Mouse (Mus musculus) kidney, postnatal 0 days (tissue): Measurements from ENCODE around the gene Eif4a1. TPM values are rescaled to one million over a fixed set of nuclear protein-coding genes. Genes with fewer than 3 reads are reported as not detected.

Experiments used
- ATAC-seq: fragments of 200-750 bp; cut with Nextera tagmentation; replicated peaks from 2 replicates; pipeline ENCODE4 v1.8.0; 2017; ENCODE audit warnings: low read depth, moderate number of reproducible peaks, moderate TSS enrichment, moderate library complexity; ENCODE audit not compliant: low FRiP score
- DNase-seq: peaks from one replicate; pipeline ENCODE4 v3.0.0-alpha.2; 2016; ENCODE audit warnings: low spot score
- H3K27ac ChIP-seq: fragments of 300-500 bp; sonication (generic); 2 replicates; pipeline ENCODE4 v1.5.1; 2014; ENCODE audit warnings: mild to moderate bottlenecking
- H3K27me3 ChIP-seq: fragments of 300-500 bp; sonication (generic); 2 replicates; pipeline ENCODE4 v1.6.1; 2014; ENCODE audit warnings: low read length, mixed read lengths; ENCODE audit not compliant: insufficient read depth
- H3K36me3 ChIP-seq: fragments of 300-500 bp; sonication (generic); 2 replicates; pipeline ENCODE4 v1.6.1; 2014; ENCODE audit warnings: low read length, mixed read lengths; ENCODE audit not compliant: insufficient read depth
- H3K4me1 ChIP-seq: fragments of 300-500 bp; sonication (generic); replicated peaks from 2 replicates; pipeline ENCODE4 v1.6.1; 2014; ENCODE audit warnings: antibody characterized with exemption, low read length, mixed read lengths; ENCODE audit not compliant: insufficient read depth
- H3K4me2 ChIP-seq: fragments of 300-500 bp; sonication (generic); 2 replicates; pipeline ENCODE4 v1.6.1; 2014; ENCODE audit warnings: mild to moderate bottlenecking, low read length, moderate library complexity, mixed read lengths
- H3K4me3 ChIP-seq: fragments of 300-500 bp; sonication (generic); replicated peaks from 2 replicates; pipeline ENCODE4 v1.5.1; 2014; ENCODE audit warnings: low read depth, low read length
- H3K9ac ChIP-seq: fragments of 300-500 bp; sonication (generic); 2 replicates; pipeline ENCODE4 v1.6.1; 2014; ENCODE audit warnings: low read depth, low read length
- H3K9me3 ChIP-seq: fragments of 300-500 bp; sonication (generic); replicated peaks from 2 replicates; pipeline ENCODE4 v1.6.1; 2016; ENCODE audit warnings: low read length, inconsistent platforms, mixed read lengths
- CTCF ChIP-seq: IDR thresholded peaks from 2 replicates; pipeline ENCODE4 v1.5.1; 2016; ENCODE audit warnings: antibody characterized with exemption, low read depth, mild to moderate bottlenecking, moderate library complexity
- WGBS: fragments of 180-500 bp; shearing (Covaris S2); extraction: QIAGEN DNeasy Blood & Tissue Kit; methylation state at CpG from one replicate; pipeline ENCODE4 v1.1.7; 2014; 5-methylcytosine and 5-hydroxymethylcytosine counted together
- polyA plus RNA-seq: library from polyadenylated mRNA; unstranded; fragments of >200 nt; fragmentation: Nextera tagmentation; extraction: Ambion mirVana; gene quantifications from 2 replicates; pipeline ENCODE4 v1.2.1, GENCODE M21; 2015

Eif4a1 gene
- polyA plus RNA-seq, 1 experiment from 2014 or later: 468 TPM

- peaks cover 9% of the 10 kb centered on the region; the same call in 1 of the 2 replicates for H3K4me1 ChIP-seq
- H3K27ac ChIP-seq: peak within 1 kb of the TSS; percentile 94
- no peaks in the 10 kb centered on the region for H3K27me3 ChIP-seq
- no peaks in the 10 kb centered on the region for H3K9me3 ChIP-seq
- ATAC-seq (peak; percentile 92), DNase-seq (peak; percentile 99)
- peak within 1 kb of the TSS; percentile 48 for H3K9ac ChIP-seq
- TF ChIP-seq CTCF: peak; percentile 54
- peak within 1 kb of the TSS; percentile 42 for H3K4me3 ChIP-seq
- peak within 1 kb of the TSS; percentile 54 for H3K4me2 ChIP-seq
- H3K36me3 ChIP-seq: peaks cover 38% of the 10 kb centered on the region
- WGBS: 1% methylated on average over 48 of the region's 48 CpGs
These were observed 9.8 kb downstream of the Eif4a1 start, which contains the start of gene Mpdu1 for GRCm38 (mm10) chr11:69662213-69662966. Gene Mpdu1, minus strand, starts transcription at chr11:69662642.

- Histone ChIP-seq H3K27ac (peak overlapping the region; percentile 94), H3K9me3 (no peaks in the 10 kb centered on the region), H3K4me3 (peak overlapping the region; percentile 42; the same call in 1 of the 2 replicates), H3K36me3 (peaks cover 40% of the 10 kb centered on the region), H3K4me2 (peak overlapping the region; percentile 54), H3K27me3 (no peaks in the 10 kb centered on the region), H3K4me1 (peaks cover 9% of the 10 kb centered on the region; the same call in 1 of the 2 replicates), H3K9ac (peak overlapping the region; percentile 48)
- 79% methylated on average over 3 of the region's 3 CpGs for WGBS
- no peak for TF ChIP-seq CTCF
- ATAC-seq (no peak), DNase-seq (no peak)
These were observed 10.9 kb downstream of the Eif4a1 start for GRCm38 (mm10) chr11:69661221-69661881.

- Histone ChIP-seq H3K27ac (no peak overlapping the region), H3K9ac (no peak overlapping the region), H3K36me3 (peaks cover 31% of the 10 kb centered on the region), H3K9me3 (no peaks in the 10 kb centered on the region), H3K4me2 (no peak overlapping the region), H3K4me3 (no peak overlapping the region), H3K27me3 (no peaks in the 10 kb centered on the region), H3K4me1 (peaks cover 3% of the 10 kb centered on the region; the same call in 1 of the 2 replicates)
- no peak for ATAC-seq
- 82% methylated on average over 15 of the region's 15 CpGs for WGBS
- DNase-seq: no peak
- TF ChIP-seq CTCF: no peak; the same call in 1 of the 2 replicates
These were observed 14.8 kb downstream of the Eif4a1 start for GRCm38 (mm10) chr11:69657462-69657881.

GRCm38 (mm10) chr11:69656617-69657461 is 15.4 kb downstream of the Eif4a1 start:
- peak overlapping the region; percentile 8; the same call in 1 of the 2 replicates for H3K27ac ChIP-seq
- H3K27me3 ChIP-seq: no peaks in the 10 kb centered on the region
- H3K4me1 ChIP-seq: peaks cover 3% of the 10 kb centered on the region; the same call in 1 of the 2 replicates
- H3K9me3 ChIP-seq: no peaks in the 10 kb centered on the region
- 79% methylated on average over 10 of the region's 10 CpGs for WGBS
- H3K9ac ChIP-seq: no peak overlapping the region
- ATAC-seq (no peak), DNase-seq (peak; percentile 83)
- no peak overlapping the region for H3K4me2 ChIP-seq
- peak; percentile 88 for TF ChIP-seq CTCF
- H3K36me3 ChIP-seq: peaks cover 37% of the 10 kb centered on the region
- H3K4me3 ChIP-seq: no peak overlapping the region

- H3K4me3 ChIP-seq: no peak overlapping the region
- H3K4me1 ChIP-seq: no peaks in the 10 kb centered on the region
- H3K9ac ChIP-seq: 0 out of 2 replicates have a peak overlapping the region, but pooled peaks have one; percentile 13
- no peak for DNase-seq
- no peak overlapping the region for H3K27ac ChIP-seq
- H3K4me2 ChIP-seq: no peak overlapping the region
- no peaks in the 10 kb centered on the region for H3K9me3 ChIP-seq
- no peak for TF ChIP-seq CTCF
- H3K36me3 ChIP-seq: peaks cover 43% of the 10 kb centered on the region
- WGBS: 74% methylated on average over 5 of the region's 5 CpGs
- H3K27me3 ChIP-seq: no peaks in the 10 kb centered on the region
- no peak for ATAC-seq
These were observed 16.2 kb downstream of the Eif4a1 start for GRCm38 (mm10) chr11:69656065-69656455.
